Mouse (Mus musculus): ENCODE data around the gene Gm21988.

- no peak for TF ChIP-seq ZC3H11A (IDR thresholded peaks at IDR 0.05; ENCODE audit: borderline replicate concordance, low read depth, low read length)
- TF ChIP-seq CHD2 (IDR thresholded peaks at IDR 0.05; ENCODE audit: low read depth, low read length) = no peak
- peak; percentile 68; the same call in 1 of the 2 replicates for TF ChIP-seq MAFK (IDR thresholded peaks at IDR 0.05; ENCODE audit: insufficient read depth, low read depth, low read length)
- no peak for TF ChIP-seq HCFC1 (IDR thresholded peaks at IDR 0.05; ENCODE audit: borderline replicate concordance, insufficient read depth, low read length)
Observed at GRCm38 (mm10) chr11:70247136-70247845, 7.7 kb upstream of the Gm21988 start.
